Mouse (Mus musculus): ENCODE measurements around the gene Espn. TPM values are rescaled to one million over a fixed set of nuclear protein-coding genes. Genes with fewer than 3 reads are reported as not detected.
A peak's percentile ranks its signal among the peaks of the same experiment; 100 is the strongest.

Gene Espn
- total and polyA plus RNA-seq, 3 experiments, result 4.3 to 48.0 (median 9.3) TPM

DNA sequence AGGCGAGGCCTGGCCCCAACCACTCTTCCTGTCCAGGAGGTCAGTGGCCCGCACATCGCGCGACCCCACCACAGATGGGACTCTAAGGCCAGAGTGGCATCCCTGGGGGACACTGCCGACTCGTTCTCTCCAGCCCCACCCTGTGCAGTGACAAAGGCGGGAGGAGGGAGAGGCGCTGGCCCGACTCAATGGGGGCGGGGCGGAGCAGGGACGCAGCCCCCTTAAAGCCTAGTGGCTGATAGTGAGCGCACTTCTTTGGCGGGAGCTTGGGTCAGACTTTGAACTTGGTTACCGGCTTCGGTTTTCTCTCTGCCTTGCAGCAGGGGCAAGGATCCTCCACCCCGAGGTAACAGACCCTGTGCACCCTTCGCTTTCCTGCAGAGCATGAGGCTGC lies 7.1 kb upstream of the Espn start:
- TF ChIP-seq POLR2AphosphoS5 (IDR thresholded peaks at IDR 0.05; ENCODE audit: insufficient replicate concordance, low read depth, low read length) (no peak), GATA2 (IDR thresholded peaks at IDR 0.05; ENCODE audit: borderline replicate concordance, low read depth, low read length) (no peak), CTCF (IDR thresholded peaks at IDR 0.05; ENCODE audit: low read depth, low read length) (no peak), GATA1 (IDR thresholded peaks at IDR 0.05; ENCODE audit: borderline replicate concordance, low read length) (no peak)
- no peaks in the 10 kb centered on the region for H3K36me3 ChIP-seq (replicated peaks)
- H3K9me3 ChIP-seq (replicated peaks), result peaks cover 3% of the 10 kb centered on the region; the same call in 1 of the 2 replicates
- no peak for ATAC-seq (ENCODE audit: extremely low read depth, insufficient number of reproducible peaks, low FRiP score, poor library complexity, severe bottlenecking)
- no peak for DNase-seq (ENCODE audit: low spot score)
- H3K4me3 ChIP-seq (ENCODE audit: low read depth, low read length), result peak overlapping the region; percentile 71; the same call in 1 of the 2 replicates
- H3K27me3 ChIP-seq (ENCODE audit: insufficient read depth, low read length), result peaks cover 32% of the 10 kb centered on the region
- peaks cover 36% of the 10 kb centered on the region for H3K4me1 ChIP-seq (ENCODE audit: insufficient read depth, low read depth, low read length)

DNA sequence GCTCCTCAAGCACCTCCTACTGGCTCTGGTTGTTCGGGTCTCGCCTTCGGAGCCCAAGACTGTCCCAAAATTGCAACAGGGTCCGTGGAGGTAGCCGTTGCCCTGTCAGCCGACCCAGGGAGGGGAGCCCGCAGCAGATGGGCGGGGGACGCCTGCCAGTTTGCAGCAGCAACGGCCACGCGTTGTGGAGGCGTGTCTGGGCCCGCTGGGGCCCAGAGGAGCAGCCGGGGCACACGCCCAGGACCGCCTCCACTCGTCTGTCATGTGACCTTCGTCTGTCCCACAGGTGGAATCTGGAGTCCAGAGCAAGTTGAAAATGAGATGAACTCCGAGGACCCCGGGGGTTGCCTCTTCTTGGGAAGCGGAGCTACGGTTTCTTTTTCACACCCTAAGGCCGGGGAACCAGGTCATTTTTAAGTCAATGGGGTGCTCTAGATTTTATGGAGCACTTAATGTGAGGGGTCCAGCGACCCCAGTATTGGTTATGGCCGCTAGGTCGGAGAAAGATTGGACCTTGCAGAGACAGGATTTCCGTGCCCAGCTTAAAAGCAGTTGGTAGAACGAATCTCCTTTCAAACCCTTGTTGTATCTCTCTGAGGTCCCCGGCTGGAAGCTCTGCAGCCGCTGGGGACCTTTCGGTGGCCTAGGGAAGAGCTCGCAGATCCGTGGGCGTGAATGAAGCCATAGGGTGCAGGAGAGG lies 6.6 kb upstream of the Espn start, which contains the start of gene Hes2:
Gene Hes2 (plus strand): TSS at position 283 of the 700 bp plus-strand sequence.
- DNase-seq (ENCODE audit: low spot score), result no peak
- Histone ChIP-seq H3K36me3 (replicated peaks) (no peaks in the 10 kb centered on the region), H3K27me3 (ENCODE audit: insufficient read depth, low read length) (peaks cover 32% of the 10 kb centered on the region), H3K9me3 (replicated peaks) (peaks cover 3% of the 10 kb centered on the region; the same call in 1 of the 2 replicates), H3K4me1 (ENCODE audit: insufficient read depth, low read depth, low read length) (peaks cover 41% of the 10 kb centered on the region), H3K4me3 (ENCODE audit: low read depth, low read length) (peak within 1 kb of the TSS; percentile 71)
- no peak for TF ChIP-seq POLR2AphosphoS5 (IDR thresholded peaks at IDR 0.05; ENCODE audit: insufficient replicate concordance, low read depth, low read length)
- no peak for TF ChIP-seq TAL1 (conservative IDR thresholded peaks at IDR 0.05; ENCODE audit: low read depth, low read length)
- no peak for TF ChIP-seq GATA2 (IDR thresholded peaks at IDR 0.05; ENCODE audit: borderline replicate concordance, low read depth, low read length)
- TF ChIP-seq CTCF (IDR thresholded peaks at IDR 0.05; ENCODE audit: low read depth, low read length), result no peak
- TF ChIP-seq GATA1 (IDR thresholded peaks at IDR 0.05; ENCODE audit: borderline replicate concordance, low read length), result no peak
- peak; percentile 62 for ATAC-seq (ENCODE audit: extremely low read depth, insufficient number of reproducible peaks, low FRiP score, poor library complexity, severe bottlenecking)

DNA sequence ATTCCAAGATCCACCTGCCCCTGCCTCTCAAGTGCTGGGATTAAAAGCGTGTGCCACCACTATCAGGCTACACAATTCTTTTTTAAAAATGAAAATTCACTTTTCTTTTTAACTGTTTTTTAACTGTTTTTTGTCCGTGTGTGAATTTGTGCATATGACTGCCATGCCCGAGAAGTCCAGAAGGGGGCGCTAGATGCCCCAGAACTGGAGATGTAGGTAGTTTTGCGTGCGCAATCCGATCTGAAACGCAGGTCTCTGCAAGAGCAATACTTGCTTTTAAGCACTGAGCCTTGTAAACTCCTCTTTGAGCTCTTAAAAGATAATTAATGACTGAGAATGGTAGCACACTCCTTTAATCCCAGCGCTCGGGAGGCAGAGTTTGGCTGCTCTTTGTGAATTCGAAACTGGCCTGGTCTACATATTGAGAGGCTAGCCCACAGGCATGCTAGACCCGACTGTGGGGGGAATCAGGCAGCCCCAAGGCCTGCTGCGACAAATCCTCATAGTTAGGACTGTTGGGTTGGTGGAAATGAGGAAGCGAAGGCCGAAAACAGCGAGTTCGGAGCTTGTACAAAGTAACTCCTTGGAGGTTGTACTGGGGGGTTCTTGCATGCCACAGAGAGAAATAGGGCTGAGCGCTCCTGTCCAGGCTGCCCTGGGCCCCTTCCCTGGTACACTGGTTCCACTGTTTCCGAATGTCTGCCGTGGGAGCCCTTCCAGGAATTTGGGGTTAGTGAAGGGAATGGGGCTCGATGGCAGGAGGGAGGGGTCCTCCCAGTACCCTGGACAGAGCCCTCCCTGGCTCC lies 5.8 kb upstream of the Espn start:
- DNase-seq (ENCODE audit: low spot score) (no peak), ATAC-seq (ENCODE audit: extremely low read depth, insufficient number of reproducible peaks, low FRiP score, poor library complexity, severe bottlenecking) (peak; percentile 0; the same call in 1 of the 2 replicates)
- H3K9me3 ChIP-seq (replicated peaks), result no peaks in the 10 kb centered on the region; the same call in 1 of the 2 replicates
- H3K4me1 ChIP-seq (ENCODE audit: insufficient read depth, low read depth, low read length), result peaks cover 49% of the 10 kb centered on the region
- TF ChIP-seq TAL1 (conservative IDR thresholded peaks at IDR 0.05; ENCODE audit: low read depth, low read length) (no peak), GATA1 (IDR thresholded peaks at IDR 0.05; ENCODE audit: borderline replicate concordance, low read length) (no peak), CTCF (IDR thresholded peaks at IDR 0.05; ENCODE audit: low read depth, low read length) (peak; percentile 66), POLR2AphosphoS5 (IDR thresholded peaks at IDR 0.05; ENCODE audit: insufficient replicate concordance, low read depth, low read length) (no peak), GATA2 (IDR thresholded peaks at IDR 0.05; ENCODE audit: borderline replicate concordance, low read depth, low read length) (no peak)
- H3K27me3 ChIP-seq (ENCODE audit: insufficient read depth, low read length), result peaks cover 32% of the 10 kb centered on the region
- no peaks in the 10 kb centered on the region for H3K36me3 ChIP-seq (replicated peaks)
- peak overlapping the region; percentile 71 for H3K4me3 ChIP-seq (ENCODE audit: low read depth, low read length)

- H3K9me3 ChIP-seq (replicated peaks), result no peaks in the 10 kb centered on the region
- peaks cover 71% of the 10 kb centered on the region for H3K4me1 ChIP-seq (ENCODE audit: insufficient read depth, low read depth, low read length)
- DNase-seq (ENCODE audit: low spot score) (no peak), ATAC-seq (ENCODE audit: extremely low read depth, insufficient number of reproducible peaks, low FRiP score, poor library complexity, severe bottlenecking) (no peak)
- peaks cover 2% of the 10 kb centered on the region for H3K36me3 ChIP-seq (replicated peaks)
- peaks cover 19% of the 10 kb centered on the region for H3K27me3 ChIP-seq (ENCODE audit: insufficient read depth, low read length)
- no peak overlapping the region for H3K4me3 ChIP-seq (ENCODE audit: low read depth, low read length)
- TF ChIP-seq GATA1 (IDR thresholded peaks at IDR 0.05; ENCODE audit: borderline replicate concordance, low read length) (no peak), POLR2AphosphoS5 (IDR thresholded peaks at IDR 0.05; ENCODE audit: insufficient replicate concordance, low read depth, low read length) (no peak), GATA2 (IDR thresholded peaks at IDR 0.05; ENCODE audit: borderline replicate concordance, low read depth, low read length) (no peak), TAL1 (conservative IDR thresholded peaks at IDR 0.05; ENCODE audit: low read depth, low read length) (no peak), CTCF (IDR thresholded peaks at IDR 0.05; ENCODE audit: low read depth, low read length) (no peak)
Observed at GRCm38 (mm10) chr4:152155019-152155418, 2.8 kb upstream of the Espn start.

DNA sequence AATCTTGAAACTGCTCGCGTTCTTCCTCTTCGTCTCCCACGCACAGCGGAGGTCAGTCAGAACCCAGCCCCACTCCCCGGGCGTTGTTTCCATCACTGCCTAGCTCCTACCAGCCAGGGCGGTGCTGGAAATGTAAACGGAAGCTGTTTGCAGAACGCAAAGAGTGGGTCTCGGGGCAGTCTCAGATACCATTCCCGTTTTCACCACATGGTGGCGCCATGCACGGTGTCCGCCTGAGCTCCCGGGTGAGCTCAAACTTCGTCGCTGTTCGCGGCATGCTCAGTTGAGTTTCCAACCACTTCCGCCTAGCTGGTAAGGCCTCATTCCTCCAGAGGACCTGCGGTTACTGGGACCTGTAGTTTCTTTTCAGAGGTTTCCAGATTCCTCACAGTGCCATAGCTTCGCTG lies 1.6 kb upstream of the Espn start:
- Histone ChIP-seq H3K27me3 (ENCODE audit: insufficient read depth, low read length) (peaks cover 12% of the 10 kb centered on the region), H3K4me1 (ENCODE audit: insufficient read depth, low read depth, low read length) (peaks cover 65% of the 10 kb centered on the region), H3K9me3 (replicated peaks) (no peaks in the 10 kb centered on the region), H3K4me3 (ENCODE audit: low read depth, low read length) (peak overlapping the region; percentile 65; the same call in 1 of the 2 replicates), H3K36me3 (replicated peaks) (peaks cover 9% of the 10 kb centered on the region)
- TF ChIP-seq POLR2AphosphoS5 (IDR thresholded peaks at IDR 0.05; ENCODE audit: insufficient replicate concordance, low read depth, low read length), result no peak
- peak; percentile 88 for TF ChIP-seq CTCF (IDR thresholded peaks at IDR 0.05; ENCODE audit: low read depth, low read length)
- ATAC-seq (ENCODE audit: extremely low read depth, insufficient number of reproducible peaks, low FRiP score, poor library complexity, severe bottlenecking) (peak; percentile 61), DNase-seq (ENCODE audit: low spot score) (peak; percentile 86)

DNA sequence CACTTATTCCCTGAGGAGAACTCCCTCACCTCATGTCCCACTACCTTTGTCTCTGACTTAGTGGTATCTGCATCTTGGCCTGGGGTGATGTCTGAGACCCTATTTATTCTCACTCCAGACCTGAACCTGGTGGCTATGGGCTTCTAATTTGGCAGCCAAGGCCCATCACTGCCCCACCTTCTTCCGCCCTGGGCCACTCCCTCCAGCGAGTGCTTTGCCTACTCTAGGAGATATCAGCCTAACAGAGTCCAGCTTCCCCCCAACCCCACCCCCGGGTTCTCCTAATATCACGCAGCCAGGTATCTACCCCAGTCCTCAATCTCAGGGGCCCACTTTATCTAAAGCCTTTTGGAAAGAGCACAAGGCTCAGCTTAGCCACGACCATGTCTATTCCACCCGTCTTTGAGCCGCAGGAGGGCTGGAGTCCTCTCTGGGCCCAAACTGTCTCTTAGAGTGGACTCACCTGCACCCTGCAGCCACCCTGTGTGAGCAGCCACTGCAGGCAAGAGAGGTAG lies 663 bp downstream of the Espn start:
- TF ChIP-seq TAL1 (conservative IDR thresholded peaks at IDR 0.05; ENCODE audit: low read depth, low read length) (no peak), GATA1 (IDR thresholded peaks at IDR 0.05; ENCODE audit: borderline replicate concordance, low read length) (no peak), CTCF (IDR thresholded peaks at IDR 0.05; ENCODE audit: low read depth, low read length) (no peak), GATA2 (IDR thresholded peaks at IDR 0.05; ENCODE audit: borderline replicate concordance, low read depth, low read length) (no peak), POLR2AphosphoS5 (IDR thresholded peaks at IDR 0.05; ENCODE audit: insufficient replicate concordance, low read depth, low read length) (no peak)
- H3K4me3 ChIP-seq (ENCODE audit: low read depth, low read length), result peak overlapping the region; percentile 74

More for the DNA sequence above, 663 bp downstream of the Espn start:
- Histone ChIP-seq H3K36me3 (replicated peaks) (peaks cover 29% of the 10 kb centered on the region), H3K4me1 (ENCODE audit: insufficient read depth, low read depth, low read length) (peaks cover 66% of the 10 kb centered on the region), H3K27me3 (ENCODE audit: insufficient read depth, low read length) (peaks cover 9% of the 10 kb centered on the region; the same call in 1 of the 2 replicates), H3K9me3 (replicated peaks) (no peaks in the 10 kb centered on the region)
- no peak for ATAC-seq (ENCODE audit: extremely low read depth, insufficient number of reproducible peaks, low FRiP score, poor library complexity, severe bottlenecking)
- no peak for DNase-seq (ENCODE audit: low spot score)

Measured in G1E (cell line).